Mouse (Mus musculus) kidney, postnatal 14 days (tissue): Measurements from ENCODE around the gene Ksr1.

Experiments
- DNase-seq: peaks from one replicate; pipeline ENCODE4 v3.0.0; 2022; ENCODE audit warnings: mixed read lengths

Gene Ksr1

DNA sequence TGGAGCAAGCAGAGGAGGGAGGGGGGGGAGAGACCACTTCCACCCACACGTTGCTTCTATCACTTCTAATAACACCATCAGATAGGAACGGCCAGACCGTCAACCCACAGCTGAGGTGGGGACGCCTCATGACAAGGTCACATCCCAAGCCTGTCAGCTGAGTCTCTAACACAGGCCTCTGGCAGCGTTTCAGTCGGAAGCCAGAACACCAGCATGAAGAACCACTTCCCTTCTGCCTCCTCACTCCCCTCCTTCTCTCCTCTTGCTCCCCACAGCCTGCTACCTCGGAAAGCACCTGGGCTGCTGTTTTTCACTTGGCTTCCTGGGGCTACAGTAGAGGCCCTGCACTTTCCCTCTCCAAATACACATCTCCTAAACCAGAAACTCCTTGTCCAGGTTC is 53.4 kb downstream of the Ksr1 start:
- DNase-seq, result no peak

DNA sequence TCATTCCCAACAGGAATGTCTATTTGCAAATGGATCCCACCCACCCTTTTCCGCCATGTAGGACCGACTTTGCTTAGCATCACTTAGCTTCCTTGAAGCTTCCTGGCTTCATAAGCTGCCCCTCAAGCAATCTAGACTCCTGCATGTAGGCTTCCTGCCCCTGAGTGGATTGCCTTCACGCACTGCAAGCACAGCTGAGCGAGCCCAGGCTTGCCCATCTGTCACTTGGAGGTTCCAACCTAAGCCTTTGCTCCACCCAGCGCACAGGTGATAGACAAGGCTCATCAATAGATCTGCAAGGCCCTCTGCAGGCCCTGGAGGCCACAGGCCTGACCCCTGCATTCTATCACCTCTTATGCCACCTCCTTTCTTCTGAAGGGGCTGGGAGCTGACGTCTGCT is 54.0 kb downstream of the Ksr1 start:
- DNase-seq, result no peak

DNA sequence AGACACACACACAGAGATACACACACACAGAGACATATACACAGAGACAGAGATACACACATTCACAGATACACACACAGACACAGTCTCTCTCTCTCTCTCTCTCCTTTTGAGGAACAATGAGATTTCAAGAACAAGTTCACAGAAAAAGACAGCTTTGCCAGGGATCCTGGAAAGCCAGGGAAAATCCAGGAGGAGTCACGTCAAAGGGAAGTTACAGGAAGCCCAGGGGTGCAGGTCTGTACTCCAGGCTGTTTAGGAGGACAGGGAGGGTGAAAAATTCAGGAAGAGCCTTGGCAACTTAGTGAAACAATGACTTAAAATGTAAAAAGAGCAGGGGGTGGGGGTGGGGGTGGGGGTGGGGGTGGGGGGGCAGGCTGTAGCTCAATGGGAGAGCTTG is 56.5 kb downstream of the Ksr1 start:
- DNase-seq, result peak; percentile 31

DNA sequence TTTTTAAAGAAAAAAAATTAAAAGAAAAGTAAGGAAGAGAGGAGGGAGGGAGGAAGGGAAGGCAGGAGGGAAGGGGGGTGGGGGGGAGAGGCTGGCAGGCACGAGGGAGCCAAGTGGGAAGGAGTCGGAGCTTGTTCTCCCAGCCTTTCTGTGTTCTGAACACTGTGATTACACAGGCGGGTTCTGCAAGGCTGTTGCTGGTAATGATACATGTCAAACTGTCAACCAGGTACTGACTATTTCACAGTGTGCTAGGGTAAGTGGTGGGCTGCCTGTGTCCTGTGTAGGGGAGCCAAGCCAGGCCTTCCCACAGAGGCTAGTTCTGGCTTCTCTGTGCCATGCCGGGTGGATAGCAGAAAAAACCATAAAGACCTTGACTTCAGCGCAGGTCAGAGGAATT is 57.2 kb downstream of the Ksr1 start:
- DNase-seq, result no peak

DNA sequence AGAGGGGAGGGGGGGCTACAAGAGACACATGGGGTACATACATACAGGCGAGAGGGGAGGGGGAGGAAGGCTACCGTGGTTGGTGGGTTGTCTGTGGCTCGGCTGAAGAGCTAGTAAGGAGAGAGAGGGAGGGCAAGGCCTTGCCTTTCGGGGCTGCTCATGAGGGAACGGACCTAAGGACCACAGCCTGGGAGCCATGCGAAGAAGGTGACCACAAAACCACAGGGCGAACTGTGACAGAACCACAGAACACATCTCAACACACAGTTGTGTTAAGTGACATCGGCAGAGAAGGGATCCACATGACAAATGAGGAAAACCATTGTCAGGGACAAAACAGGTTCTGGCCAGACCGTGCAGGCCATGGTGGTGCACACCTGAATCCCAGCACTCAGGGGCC is 57.9 kb downstream of the Ksr1 start:
- no peak for DNase-seq

DNA sequence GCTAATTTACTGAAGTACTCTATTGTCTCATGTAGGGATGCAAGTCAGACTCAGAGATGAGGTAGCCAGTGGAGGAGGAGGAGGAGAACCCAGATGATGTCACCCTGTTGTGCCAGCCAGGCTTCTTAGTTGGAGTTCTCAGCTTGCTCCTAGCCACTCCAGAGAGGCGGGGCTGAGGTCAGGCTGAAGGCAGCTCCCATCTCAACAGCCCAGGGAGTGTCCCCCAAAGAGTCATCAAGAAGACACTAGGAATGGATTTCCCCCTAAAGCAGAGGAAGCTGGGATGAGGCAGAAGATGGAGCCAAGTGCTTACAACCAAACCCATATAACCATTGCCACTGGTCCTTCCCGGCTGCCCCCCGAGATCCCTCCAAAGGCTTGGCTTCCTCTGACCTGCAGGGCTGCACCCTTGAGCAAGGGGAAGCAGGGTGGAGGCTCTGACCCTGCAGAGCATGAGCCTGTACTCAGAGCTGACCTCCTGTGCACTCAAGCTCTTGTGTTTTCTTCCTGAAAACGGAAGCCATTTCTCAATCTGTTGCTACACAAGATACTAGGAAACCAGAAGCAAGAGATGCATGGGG is 58.4 kb downstream of the Ksr1 start:
- DNase-seq, result peak; percentile 47

DNA sequence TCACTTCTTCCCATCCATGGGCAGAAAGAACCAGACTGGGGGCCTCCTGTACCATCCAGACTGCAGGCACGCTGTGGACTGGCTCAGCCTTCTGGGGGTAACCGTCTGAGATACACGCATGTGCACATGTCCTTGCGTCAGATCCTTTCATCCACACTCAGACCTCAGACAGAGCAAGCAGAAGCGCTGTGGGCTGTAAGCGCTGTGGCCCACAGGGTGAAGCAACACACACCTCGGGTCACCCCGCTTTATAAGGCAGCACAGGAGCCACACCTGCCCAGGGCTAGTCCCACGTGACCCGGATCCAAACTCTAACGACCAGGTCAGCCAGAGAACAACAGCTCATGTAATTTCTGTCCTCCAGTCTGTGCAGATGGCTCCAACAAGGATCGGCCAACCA is 59.4 kb downstream of the Ksr1 start:
- DNase-seq, result no peak

DNA sequence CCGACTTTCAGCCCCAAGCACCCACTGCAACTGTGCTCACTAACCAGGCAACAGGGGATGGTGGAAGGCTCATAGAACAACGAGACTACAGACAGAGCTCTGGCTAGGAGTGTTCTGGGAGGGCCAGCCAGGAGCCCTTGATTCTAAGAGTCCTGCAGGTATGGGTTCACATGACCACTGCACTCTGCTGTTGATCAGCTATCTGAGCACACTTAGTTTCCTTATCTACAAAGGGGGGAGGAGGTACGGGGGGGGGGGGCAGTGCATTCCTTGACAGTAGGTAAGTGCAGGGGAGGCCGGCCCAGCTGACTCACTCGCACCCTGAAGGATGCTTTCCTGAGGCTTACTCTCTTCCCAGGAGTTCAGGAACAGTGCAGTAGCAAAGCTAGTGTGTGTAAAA is 61.1 kb downstream of the Ksr1 start:
- DNase-seq, result no peak

DNA sequence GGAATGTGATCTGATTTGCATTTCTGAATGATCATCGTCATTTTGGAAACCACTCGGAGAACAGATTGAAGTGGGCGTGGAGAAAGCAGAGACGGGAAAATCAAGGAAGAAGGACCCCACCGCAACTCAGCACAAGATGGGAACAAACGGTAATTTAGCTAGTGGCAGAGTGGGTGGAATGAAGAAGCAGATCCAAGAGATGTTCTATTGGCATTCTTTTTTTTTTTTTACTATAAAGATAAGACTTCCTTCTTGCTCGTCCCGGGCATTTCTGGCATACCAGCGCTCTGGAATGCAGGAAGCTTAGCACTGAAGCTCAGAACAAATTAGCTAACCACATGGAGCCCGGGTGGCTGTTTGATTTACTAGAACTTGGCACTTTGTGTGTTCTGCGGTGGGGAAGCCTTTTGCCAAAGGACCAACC is 63.2 kb downstream of the Ksr1 start:
- DNase-seq, result peak; percentile 75

DNA sequence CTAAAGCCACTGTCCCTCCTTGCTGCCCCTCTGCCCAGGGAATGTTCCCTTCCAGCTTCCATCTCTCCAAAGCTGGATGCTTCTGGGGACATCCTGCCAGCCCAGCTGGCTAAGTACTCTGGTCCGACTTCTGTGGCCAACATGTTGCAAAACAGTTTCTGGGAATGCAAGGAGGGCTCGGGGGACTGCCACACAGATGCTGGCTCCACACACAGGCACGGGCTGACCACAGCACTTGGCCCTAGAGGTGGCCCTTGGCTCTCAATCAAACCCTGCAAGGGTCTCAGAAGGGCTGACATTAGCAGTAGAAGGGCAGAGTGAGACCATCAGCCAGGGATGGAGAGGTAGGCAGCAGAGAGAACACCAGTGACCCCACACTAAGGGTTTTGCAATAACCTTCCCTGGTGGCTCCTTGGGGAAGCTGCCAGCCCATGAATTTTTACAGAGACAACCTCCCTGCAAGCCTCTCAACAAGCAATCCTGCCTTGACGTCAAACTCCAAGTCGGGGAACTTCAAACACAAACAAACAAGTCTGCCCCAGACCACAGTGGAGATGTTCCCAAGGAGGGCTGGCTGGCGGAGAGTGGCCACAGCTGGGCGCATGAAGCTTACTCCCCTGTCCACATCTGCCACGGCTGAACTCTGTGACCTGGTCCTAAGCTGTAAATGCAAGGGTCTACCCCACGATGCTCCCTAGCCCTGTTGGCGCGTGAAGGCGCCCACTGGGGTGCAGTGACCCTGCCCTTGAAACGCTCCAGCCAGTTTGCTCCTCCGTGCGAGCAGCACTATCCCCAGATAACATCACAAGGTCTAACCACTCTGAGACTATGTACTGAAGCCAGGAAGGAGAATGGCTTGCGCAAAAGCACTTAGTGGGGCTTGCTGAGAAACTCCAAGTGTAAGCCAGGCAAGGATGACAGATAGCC is 65.0 kb downstream of the Ksr1 start:
- DNase-seq, result peak; percentile 55

DNA sequence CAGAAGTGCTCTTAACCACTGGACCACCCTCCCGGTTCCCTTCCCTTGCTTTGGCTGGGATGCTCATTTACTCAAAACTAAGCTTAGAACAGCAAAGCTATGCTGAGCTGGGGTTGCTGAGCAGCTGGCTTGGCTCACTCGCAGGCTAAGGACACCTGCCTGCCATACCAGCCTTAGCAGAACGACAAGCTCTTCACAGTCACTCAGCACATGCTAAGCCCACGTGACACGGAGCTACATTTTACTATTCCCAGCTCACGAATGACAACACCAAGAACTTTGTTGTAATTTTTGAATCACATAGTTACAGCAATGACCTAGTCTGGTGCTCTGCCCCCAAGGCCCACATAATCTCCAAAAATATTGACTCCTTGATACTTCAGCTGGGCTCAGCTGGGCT is 66.1 kb downstream of the Ksr1 start:
- DNase-seq, result no peak

DNA sequence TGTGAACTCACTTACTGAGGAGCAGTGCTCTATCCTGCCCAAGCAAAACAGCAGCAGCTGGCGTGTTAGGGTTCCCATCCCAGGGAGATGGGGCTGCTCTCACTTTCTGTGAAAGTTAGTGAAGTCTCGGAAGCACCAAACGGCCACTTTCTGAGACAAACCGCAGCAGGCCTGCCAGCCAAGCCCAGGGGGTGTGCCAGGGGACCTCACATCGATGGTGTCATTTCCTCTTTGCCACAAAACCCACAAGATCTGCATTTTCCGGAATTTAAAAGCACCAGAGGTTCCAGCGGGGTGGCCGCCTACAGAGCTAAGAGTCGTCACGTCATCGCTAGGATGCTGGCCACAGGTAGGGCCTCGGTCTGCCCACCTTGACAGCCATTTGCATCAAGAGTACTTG is 69.7 kb downstream of the Ksr1 start:
- no peak for DNase-seq

DNA sequence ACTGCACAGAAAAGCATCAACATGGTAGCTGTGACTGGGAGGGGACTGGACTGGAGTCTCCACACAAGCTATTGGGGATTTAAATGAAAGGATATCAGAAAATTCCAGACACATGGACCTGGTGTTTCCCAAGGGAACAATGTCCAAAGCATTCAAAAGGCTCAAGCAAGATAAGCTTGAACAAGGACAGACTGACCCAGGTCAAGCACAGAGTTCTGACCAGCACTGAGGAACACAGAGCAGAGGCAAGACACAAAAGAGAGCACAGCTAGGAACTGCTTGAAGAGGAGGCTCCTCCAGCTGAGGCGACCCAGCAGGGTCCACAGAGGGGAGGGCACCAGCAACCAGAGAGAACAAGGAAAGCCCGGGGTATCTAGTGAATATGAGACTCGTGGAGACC is 71.2 kb downstream of the Ksr1 start:
- no peak for DNase-seq

DNA sequence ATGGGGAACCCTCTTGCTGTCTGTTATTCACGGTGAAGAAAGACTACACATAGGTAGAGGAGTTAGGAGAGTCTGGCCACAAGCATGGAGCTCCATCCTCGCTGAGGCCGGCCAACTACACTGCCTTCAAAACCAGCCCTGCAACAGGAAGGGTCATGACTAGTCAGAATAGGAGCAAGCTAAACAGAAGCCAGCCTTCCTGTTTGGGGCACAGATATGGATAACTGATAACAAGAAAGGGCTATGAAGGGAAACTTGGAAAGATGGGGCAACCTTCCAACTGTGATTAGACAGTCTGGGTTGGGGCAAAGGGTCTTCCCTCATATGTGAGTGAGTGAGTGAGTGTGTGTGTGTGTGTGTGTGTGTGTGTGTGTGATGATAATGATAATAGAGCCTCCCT is 71.6 kb downstream of the Ksr1 start:
- DNase-seq, result no peak

DNA sequence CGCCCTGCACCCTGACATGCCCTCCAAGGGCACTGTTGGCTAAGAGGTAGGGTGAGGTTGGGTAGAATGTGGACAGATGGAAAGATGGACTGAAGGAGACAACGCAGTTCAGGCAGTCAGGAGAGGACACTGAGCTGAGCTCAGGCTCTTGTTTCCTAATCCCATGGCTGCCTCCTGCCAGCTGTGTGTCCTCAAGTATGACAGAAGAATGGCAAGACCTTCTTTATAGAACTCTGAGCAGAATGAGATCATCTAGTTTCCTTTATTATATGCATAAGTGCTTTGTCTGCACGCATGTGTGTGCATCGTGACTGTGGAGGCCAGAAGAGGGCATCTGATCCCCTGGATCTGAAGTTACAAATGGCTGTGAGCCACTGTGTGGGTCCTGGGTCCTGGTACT is 72.6 kb downstream of the Ksr1 start:
- DNase-seq, result peak; percentile 34

DNA sequence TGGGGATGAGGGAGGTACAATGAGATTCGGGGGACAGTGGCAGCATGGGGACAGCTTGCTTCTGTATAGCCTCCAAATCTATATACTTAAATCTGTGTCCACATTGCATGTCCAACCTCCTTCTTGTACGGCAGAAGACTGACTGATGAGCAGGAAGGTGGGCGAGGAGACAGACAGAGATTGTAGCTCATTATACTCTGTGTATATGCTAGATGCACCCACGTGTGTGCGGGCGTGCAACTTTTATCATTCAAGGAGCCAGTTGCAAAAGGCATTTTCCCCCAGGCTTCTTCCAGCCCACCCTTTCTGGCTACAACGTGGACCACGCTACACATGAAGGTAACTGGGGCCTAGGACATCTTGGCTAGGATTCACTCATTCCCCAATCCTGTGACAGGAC is 74.1 kb downstream of the Ksr1 start:
- DNase-seq, result no peak

DNA sequence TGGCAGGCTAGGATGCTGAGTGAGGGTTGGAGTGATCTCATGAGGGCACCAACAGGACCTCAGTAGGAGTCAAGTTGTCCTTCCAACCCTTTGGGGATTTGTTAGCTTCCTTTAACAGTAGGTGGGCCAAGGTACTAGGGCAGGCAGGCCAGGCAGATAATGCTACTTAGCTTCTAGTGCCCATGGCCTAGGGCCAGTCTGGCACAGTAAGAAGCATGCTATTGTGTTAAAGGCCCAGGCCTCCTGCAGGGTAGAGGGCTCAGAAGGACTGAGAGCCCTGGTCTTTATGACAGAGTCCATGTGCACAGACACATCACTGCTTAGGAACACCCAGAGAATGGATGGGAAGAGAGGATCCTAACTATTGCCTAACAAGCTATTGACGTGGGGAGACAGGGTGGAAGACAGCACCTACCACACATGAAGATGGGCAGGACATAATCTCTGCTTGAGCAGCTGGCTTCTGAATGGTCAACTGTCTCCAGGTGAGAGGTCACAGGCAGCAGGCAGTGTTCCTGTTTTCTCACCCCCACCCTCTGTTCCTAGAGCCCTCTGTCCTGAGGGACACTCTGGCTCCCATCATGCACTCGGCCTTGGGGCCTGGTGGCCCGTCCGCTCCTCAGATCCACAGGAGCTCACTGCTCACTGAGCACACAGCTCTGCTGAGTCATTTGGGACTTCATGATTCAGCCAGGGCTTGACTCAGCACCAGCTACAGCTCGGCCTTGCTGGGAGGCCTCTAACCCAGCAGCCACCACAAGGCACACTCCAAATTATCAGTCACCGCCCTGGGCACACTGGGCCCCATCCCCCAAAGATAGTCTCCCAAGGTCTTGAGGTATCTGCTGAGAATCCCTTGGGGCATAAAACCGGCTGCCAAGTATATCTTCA is 74.9 kb downstream of the Ksr1 start:
- DNase-seq, result no peak

DNA sequence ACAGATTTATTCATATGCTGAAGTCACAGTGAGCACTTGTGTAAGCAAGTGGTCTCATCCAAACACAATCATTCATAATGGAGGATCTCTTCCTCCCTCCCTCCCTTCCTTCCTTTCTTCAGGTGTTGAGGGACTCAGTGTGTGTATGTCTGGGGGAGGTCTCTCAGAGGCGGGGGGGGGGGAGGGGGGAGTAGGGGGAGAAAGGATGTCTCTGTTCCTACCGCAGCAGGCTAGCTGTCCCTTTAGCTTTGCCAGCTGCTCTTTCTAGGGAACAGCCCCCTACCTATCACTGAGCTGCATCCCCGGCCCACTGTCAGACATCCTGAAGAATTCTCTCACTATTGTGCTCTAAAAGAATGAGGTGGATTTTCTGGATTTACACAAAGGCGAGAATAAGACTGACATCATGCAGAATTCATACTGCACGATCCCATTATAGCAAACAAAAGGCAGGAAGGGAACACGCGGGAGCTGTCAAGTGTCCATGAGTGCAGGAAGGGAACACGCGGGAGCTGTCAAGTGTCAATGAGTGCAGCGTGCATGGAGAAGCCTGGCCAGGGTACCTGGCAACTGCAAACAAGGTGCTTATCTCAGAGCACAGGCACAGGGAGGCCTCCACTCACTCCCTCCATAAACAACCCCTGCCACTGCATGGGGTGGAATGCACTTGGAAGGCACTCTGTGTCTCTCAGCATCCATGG is 76.6 kb downstream of the Ksr1 start:
- no peak for DNase-seq

DNA sequence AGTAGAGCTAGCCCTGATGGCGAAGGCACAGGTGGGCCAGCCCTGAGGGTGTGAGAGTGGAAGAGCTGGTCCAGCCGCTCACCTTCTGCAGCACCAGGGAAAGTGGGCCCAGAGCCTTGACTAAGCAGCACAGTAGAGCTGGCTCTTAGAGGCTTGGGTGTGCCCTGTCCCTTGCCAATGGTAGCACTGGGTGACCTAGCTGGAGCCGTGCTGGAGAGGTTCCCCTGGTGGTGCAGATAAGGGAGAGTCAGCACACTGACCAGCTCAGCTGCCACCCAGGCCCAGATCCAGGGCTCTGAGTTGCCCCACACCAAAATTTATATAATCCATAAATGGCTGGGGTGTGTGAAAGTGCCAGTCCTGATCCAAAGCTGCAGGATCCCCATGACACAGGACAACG is 79.0 kb downstream of the Ksr1 start:
- no peak for DNase-seq

DNA sequence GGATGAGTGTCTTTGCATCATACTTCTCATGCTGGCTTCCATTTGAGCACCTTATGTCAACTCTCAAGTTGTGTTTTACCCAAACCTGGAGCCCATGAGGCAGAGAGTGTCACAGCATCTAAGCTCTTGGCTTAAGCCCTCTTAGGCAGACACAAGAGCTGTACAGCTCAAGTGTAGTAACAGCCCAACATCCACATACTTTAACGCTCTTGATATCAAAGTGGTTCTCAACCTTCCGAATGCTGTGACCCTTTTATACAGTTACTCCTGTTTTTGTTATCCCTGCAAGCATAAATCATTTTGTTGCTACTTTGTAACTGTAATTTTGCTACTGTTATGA is 80.0 kb downstream of the Ksr1 start:
- no peak for DNase-seq

DNA sequence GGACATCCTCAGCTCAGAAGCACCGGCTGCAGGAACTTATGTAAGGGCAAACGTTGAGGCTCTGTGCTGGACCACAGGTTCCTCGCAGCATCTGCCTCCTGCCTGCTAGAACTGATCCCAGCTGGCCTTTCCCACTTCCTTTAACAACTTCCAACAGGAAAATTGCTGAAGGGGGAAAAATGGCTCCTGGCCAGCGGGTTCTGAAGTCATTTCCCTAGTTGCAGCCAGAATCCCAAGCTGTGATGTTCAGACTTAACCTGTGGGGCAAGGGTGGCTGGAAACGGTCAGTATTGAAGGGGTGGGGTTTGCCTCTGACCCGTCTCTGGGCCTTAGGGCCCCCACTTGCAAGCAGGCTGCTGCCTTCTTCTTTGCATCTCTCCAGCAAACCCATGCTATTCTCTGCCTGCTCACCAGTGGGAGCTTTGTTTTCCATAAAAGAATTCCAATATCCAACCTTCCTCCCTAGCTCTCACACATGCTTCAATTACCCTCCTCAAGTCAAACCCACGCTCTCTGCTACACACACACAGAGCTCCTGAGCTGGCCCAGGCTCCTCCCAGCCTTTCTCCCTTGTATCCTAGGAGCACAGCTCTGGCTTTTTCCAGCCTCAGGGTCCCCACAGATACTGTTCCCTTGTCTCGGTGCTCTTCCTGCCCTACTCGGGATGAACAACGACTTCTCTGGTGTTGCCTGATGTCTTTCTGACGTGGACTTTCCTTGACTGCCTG is 80.6 kb downstream of the Ksr1 start:
- DNase-seq, result peak; percentile 89

DNA sequence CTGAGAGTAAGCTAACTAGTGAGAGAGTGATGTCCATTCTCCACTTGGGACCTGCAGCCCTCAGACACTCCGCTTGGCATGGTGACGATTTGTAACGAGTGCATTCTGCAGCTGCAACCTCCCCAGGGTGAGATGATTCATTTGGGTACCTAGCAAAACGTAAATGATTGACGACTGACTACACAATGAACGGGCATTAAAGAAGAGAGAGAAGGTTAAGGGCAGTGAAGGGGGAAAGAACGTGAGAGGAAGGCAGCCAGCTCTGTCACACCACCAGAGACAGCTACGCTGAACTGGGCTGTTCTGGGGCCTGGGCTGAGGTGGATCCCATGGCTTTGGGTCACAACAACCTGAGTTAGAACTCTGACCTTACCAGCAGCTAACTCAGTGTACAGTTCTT is 81.9 kb downstream of the Ksr1 start:
- no peak for DNase-seq
